In genomic region chr9:42808394-42808793, GRCm38 (mm10) we compare ENCODE assay signal across 8 mouse cellular contexts.
DNase-seq lines count a peak whose midpoint lies in the region; ATAC-seq lines count a peak whose summit lies in the region.

No protein-coding gene starts in this region.

- H3K27ac ChIP-seq in heart, embryonic 12.5 days (ENCODE audit: poor library complexity, severe bottlenecking), result no peak overlapping the region

- no peak overlapping the region for H3K4me3 ChIP-seq in heart, embryonic 12.5 days

- intact Hi-C loops in left cerebral cortex, postnatal 36 days (cut with DNase I), result loop anchor here (10.0 kb wide), 1 partner anchor 76 kb away; no protein-coding TSS in a partner anchor

- peak; percentile 13 for DNase-seq in heart, postnatal 4 days
- DNase-seq in A20 (ENCODE audit: low read depth, low spot score), result peak; percentile 49
- peak; percentile 43 for DNase-seq in adrenal gland, postnatal 10 days
- peak; percentile 27 to 38 for DNase-seq in kidney, postnatal 25 days
- no peak for DNase-seq in Muller cell, postnatal 12 days (ENCODE audit: inconsistent ontology term)
- DNase-seq in spleen, postnatal 36 days (ENCODE audit: low spot score in 2 of 2), result no peak
- no peak for DNase-seq in left cerebral cortex, postnatal 36 days (ENCODE audit: low spot score in 2 of 2)

- ATAC-seq in heart, embryonic 12.5 days (ENCODE audit: insufficient number of reproducible peaks, low FRiP score), result no peak

- no peak overlapping the region for H3K4me2 ChIP-seq in heart, embryonic 12.5 days

- no peaks in the 10 kb centered on the region for H3K4me1 ChIP-seq in heart, embryonic 12.5 days (replicated peaks)

- H3K9me3 ChIP-seq in heart, embryonic 12.5 days (replicated peaks), result no peaks in the 10 kb centered on the region

- 63% methylated on average over 9 of the region's 9 CpGs for WGBS in heart, embryonic 12.5 days

- no peaks in the 10 kb centered on the region for H3K36me3 ChIP-seq in heart, embryonic 12.5 days

- peaks cover 40% of the 10 kb centered on the region for H3K27me3 ChIP-seq in heart, embryonic 12.5 days (replicated peaks)

- no peak overlapping the region for H3K9ac ChIP-seq in heart, embryonic 12.5 days

Comparison
In these comparisons a context has a peak if more than half of its experiments do, and no peak if none do; other contexts are left out.
1. DNase-seq: peak in heart, postnatal 4 days (single experiment), A20 (single experiment), adrenal gland, postnatal 10 days (single experiment) and kidney, postnatal 25 days (2 of 2); none in Muller cell, postnatal 12 days (single experiment), spleen, postnatal 36 days (0 of 2) and left cerebral cortex, postnatal 36 days (0 of 2).